Mouse (Mus musculus) granulocyte monocyte progenitor cell, adult 5-6 weeks (primary cell): Measurements from ENCODE around the gene Cacna2d3. TPM values are rescaled to one million over a fixed set of nuclear protein-coding genes. Genes with fewer than 3 reads are reported as not detected.

Experiments
- ATAC-seq: replicated peaks from 2 replicates; pipeline ENCODE4 v1.8.0; 2016; ENCODE audit warnings: mild to moderate bottlenecking, moderate TSS enrichment, inconsistent platforms; ENCODE audit not compliant: poor library complexity, severe bottlenecking
- total RNA-seq, 2 experiments: library from RNA; stranded (forward) in 1 of 2; stranded (reverse) in 1 of 2; fragments of 200-712, 200-1000 nt in 1 of 2; fragments of >200 nt in 1 of 2; fragmentation: Nextera tagmentation in 1 of 2; gene quantifications; 2 replicates each; pipeline ENCODE4 v1.2.3; 2014 to 2017

Gene Cacna2d3
- total RNA-seq, 2 experiments from 2014 or later, result not detected

- ATAC-seq, result no peak
Observed at GRCm38 (mm10) chr14:28961379-28961778, 760.3 kb downstream of the Cacna2d3 start.

- no peak for ATAC-seq
Observed at GRCm38 (mm10) chr14:28959042-28959441, 762.6 kb downstream of the Cacna2d3 start.

GRCm38 (mm10) chr14:28958131-28959015 lies 763.3 kb downstream of the Cacna2d3 start:
- no peak for ATAC-seq

DNA sequence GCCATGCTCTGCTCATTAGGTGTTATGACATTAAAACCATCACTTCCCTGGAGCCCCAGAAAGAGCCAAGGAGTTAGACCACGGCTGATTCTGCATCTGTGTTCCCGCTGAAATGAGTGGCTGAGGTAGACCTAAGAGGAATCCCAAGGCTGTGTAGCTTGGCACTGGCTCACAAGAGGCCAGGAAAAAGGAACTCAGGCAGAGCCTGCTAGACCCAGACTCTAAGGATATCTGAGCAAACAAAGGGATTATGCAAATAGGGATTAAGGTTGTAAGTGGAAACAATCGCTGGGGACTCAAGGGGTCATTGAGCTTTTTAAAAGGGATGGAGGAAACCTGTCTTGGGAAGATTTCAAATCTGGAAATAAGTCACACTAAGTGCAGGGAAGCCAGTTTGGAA lies 766.5 kb downstream of the Cacna2d3 start:
- ATAC-seq, result no peak

DNA sequence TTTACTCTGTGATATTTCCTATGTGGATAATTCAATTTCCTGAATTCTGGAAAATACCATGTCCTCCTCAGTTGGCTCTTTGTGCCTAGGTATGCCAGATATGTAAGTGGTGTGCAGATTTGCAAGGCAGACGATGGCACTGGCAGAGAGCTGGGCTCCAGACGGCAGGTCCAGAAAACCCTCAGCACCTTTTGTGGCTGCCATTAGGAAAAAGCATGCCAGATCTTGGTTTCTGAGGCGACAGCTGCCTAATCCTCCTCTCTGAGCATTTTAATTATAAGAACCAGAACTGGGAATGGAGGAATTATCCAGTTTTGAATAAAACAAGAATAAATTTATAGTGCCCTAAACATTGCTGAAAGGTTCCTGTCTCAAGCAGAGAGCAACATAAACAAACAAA lies 767.1 kb downstream of the Cacna2d3 start:
- no peak for ATAC-seq

DNA sequence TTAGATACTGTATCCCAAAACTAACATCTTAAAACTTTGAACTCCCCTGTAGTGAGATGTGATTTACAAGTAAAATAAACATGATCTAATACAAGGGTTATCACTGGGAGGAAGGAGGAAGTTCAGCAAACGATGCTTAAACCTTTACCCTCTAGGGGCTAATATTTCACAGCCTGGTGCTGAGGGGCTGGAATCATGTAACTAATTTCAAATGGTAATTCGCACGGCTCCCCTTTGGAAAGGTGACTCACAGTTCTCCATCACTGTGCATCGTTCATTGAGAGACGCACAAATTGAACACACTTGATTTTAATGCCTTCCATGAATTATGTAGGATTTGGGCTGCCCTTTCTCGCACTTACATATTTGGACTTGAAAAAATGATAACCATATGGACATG lies 767.6 kb downstream of the Cacna2d3 start:
- ATAC-seq, result no peak

- no peak for ATAC-seq
Observed at GRCm38 (mm10) chr14:28953409-28953808, 768.3 kb downstream of the Cacna2d3 start.

- ATAC-seq, result no peak
Observed at GRCm38 (mm10) chr14:28950499-28950898, 771.2 kb downstream of the Cacna2d3 start.

DNA sequence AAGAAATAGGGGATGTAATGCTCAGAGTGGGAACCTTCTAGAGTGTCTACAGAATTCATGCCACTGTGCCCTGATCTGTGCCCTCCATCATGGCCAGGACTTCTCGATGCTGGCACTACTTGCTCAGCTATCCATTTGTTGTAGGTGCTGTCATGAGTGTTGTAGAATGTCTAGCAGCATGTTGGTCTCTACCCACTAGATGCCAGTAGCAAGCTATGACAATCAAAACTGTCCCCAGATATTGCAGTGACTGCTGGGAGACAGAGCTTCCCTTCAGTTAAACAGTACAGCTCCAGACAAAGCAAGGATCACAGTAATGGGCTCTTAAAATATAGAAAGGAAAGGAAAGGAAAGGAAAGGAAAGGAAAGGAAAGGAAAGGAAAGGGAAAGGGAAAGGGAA lies 771.9 kb downstream of the Cacna2d3 start:
- ATAC-seq, result no peak

- ATAC-seq, result no peak
Observed at GRCm38 (mm10) chr14:28948019-28948850, 773.4 kb downstream of the Cacna2d3 start.

DNA sequence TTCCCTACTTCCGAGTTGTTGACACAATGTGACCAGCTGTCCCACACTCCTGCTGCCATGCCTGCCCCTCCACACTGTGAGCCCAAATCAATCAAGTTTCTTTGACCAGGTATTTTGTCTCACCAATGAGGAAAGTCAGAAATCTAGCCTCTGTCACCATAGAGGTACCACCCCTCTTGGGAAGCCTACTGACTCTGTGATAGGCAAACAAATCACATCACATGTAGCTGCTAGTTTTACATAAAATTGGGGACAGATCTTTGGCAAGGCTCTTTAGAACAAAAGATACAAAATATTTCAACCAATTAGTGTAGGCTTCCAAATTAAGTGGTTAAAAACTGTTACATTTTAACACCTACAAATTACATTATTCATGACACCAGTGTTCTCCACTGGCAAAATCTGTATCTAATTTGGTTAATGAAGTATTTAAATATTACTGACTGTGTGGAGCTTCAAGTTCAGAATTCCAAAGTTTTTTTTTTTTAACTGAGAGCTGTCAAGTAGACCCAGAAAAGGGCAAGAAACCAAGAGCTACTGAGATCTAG lies 788.8 kb downstream of the Cacna2d3 start:
- no peak for ATAC-seq

DNA sequence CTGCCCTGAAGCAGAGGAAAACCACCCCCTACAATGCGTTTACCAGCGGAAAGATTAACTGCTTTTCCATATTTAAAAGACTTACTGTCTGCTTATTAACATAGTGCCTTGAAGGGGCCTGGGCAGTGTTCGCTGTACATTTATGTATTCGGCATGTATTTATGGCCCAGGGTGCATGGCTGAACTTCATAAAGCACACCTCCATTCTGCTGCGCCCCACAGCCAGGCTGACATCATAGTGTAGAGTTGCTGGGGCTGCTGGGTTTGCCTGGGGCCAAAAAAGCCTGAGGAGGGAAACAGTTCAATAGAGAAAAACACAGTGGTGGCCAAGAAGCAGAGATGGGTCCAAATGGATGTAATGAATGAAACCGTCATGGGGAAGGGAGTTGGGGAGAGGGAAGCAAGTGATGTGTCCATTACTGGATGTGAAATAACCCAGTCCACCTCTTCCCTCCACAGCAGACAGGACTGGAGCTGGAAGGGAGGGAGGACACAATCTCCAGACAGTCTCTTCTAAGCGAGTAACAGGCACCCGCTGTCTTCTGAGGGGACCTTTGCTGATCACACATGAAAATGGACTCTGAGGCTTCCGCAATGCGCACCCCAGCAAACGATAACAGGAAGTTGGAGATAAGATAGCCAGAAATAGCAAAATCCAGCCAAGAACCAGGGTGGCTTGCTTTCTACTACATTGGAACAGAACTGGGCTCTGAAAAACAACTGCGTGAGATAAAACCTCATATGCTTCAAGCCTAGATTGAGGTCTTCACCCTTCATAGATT lies 798.3 kb downstream of the Cacna2d3 start:
- no peak for ATAC-seq

DNA sequence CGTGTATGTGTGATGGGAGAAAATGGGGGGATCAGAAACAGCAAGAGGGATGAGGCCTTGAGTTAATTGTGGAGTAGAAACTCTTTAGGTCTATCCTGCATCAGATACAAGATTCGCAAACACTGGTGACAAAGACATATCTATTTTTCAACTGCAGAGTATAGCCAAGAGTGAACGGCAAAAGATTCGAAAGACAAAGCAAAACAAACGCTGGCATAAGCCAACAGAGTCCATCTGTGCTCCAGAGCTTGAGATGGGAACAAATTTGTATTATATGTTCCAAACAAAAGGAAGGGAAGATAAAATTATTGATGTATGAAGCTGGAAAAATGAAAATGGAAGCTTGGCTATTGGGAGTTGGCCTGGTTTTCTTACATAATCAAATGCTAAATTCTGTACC lies 802.8 kb downstream of the Cacna2d3 start:
- ATAC-seq, result no peak

DNA sequence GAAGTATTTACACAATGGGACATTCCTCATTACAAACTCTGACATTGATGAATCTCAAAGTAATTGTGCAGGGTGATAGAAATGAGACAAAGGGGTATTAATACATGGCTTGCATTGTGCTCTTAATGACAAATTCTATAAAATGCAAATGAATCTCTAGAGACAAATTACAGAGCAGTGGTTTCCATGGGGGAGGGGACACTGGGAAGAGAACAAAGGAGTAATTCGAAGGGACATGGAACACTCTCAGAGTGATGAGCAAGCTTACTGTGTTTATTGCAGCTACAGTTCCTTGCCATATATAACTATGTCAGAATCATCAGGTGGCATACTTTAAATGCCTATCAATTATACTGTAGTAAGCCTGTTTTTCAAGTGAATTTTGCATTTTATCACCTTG lies 806.7 kb downstream of the Cacna2d3 start:
- ATAC-seq, result no peak

- ATAC-seq, result no peak
Observed at GRCm38 (mm10) chr14:28907659-28908058, 814.0 kb downstream of the Cacna2d3 start.

DNA sequence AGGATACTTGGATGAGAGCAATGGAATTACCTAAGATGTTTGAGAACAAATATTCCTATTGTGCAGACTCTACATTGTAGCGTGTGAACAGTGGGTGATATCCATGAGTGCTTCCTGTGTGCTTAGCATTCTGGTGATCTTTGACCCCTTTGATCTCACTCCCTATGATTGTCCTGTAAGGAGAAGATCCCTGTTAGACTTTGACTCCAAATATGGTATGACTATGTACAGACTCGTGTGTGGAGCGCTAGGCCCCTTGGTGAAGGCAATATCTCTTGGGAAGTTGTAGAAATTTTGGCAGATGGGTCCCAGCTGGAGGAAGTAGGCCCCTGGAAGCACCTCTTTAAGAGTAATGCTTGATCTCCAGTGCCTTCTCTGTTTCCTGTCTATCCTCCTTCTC lies 829.1 kb downstream of the Cacna2d3 start:
- no peak for ATAC-seq

- no peak for ATAC-seq
Observed at GRCm38 (mm10) chr14:28887373-28887772, 834.3 kb downstream of the Cacna2d3 start.

DNA sequence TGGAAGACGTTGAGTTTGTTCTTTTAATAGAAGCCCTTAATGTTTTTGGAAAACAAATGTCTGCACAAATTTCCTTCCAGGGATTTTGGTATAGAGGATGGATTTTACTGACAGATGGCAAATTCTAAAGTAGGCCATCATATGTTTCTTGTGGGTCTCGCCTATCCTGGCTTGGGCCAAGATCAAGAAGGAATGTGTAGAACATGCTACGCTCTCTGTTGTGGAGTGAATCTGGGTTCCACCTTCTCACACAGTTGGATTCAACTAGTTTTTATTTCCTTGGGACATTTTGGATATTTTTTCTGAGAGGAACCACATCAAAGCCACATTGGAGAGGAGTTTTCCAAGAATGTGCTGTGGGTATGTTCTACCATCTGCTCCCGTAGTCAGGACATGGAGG lies 835.0 kb downstream of the Cacna2d3 start:
- no peak for ATAC-seq

DNA sequence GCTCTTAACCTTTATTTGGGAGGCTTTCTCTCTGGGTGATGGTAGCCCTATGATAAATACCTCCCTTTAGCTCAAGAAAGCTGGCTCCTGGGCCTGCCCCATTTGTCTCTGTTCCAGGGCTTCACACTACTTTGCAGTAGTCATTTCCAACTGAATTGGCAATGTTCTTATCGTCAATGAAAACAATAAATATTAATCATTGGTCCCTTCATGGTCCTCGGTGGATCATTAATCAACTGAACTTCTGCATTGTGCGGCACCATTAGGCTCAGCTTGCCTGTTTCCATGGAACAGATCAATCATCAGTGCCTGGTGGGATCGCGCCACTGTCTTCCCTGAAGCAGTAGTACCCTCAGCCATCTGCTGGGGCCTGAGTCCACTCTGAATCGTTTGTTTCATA lies 850.7 kb downstream of the Cacna2d3 start:
- ATAC-seq, result no peak

- no peak for ATAC-seq
Observed at GRCm38 (mm10) chr14:28870382-28870781, 851.3 kb downstream of the Cacna2d3 start.
